Comparison of ENCODE assay signal across 32 mouse cellular contexts in genomic region chr2:35957471-35958140, GRCm38 (mm10). TPM values are rescaled to one million over a fixed set of nuclear protein-coding genes. Genes with fewer than 3 reads are reported as not detected.
A peak's percentile ranks its signal among the peaks of the same experiment; 100 is the strongest.
DNase-seq lines count a peak whose midpoint lies in the region; ATAC-seq and TF ChIP-seq lines count a peak whose summit lies in the region.
"Had no signal": no experiment of that assay in that cellular context is flagged by ENCODE, and none has a peak within 500 bp of the region (broad histone marks: within the 10 kb centered on the region; RNA-seq: fewer than 3 reads in every experiment).

No protein-coding gene starts in this region.

- no peaks in the 10 kb centered on the region for H3K27me3 ChIP-seq in liver, adult 2 months (ENCODE audit: control insufficient read depth, insufficient read depth, low read length)
- no peaks in the 10 kb centered on the region for H3K27me3 ChIP-seq in hindbrain, embryonic 14.5 days (ENCODE audit: control insufficient read depth, insufficient read depth, low read length)
- no peaks in the 10 kb centered on the region for H3K27me3 ChIP-seq in limb, embryonic 11.5 days (ENCODE audit: control insufficient read depth, insufficient read depth, low read length)
- no peaks in the 10 kb centered on the region for H3K27me3 ChIP-seq in liver, postnatal 0 days (ENCODE audit: insufficient read depth, low read length)
- H3K27me3 ChIP-seq: embryonic facial prominence, embryonic 12.5 days; kidney, embryonic 15.5 days; neural tube, embryonic 12.5 days; Patski had no signal

- ATAC-seq in hindbrain, embryonic 14.5 days (ENCODE audit: low FRiP score), result no peak
- ATAC-seq in limb, embryonic 11.5 days (ENCODE audit: insufficient number of reproducible peaks, low FRiP score, low TSS enrichment, low read depth), result peak; percentile 39; the same call in 1 of the 2 replicates
- ATAC-seq in liver, postnatal 0 days, result peak; percentile 85
- ATAC-seq: forebrain, embryonic 14.5 days; inflammation-experienced regulatory T-cells, adult 6 months; lung, postnatal 0 days; Patski had no signal

- no peaks in the 10 kb centered on the region for H3K36me3 ChIP-seq in liver, adult 2 months (ENCODE audit: control insufficient read depth, insufficient read depth, low read length)
- H3K36me3 ChIP-seq in hindbrain, embryonic 14.5 days (replicated peaks; ENCODE audit: control insufficient read depth, insufficient read depth), result no peaks in the 10 kb centered on the region
- no peaks in the 10 kb centered on the region for H3K36me3 ChIP-seq in limb, embryonic 11.5 days (ENCODE audit: control insufficient read depth, insufficient read depth, low read length)
- H3K36me3 ChIP-seq in liver, postnatal 0 days (replicated peaks; ENCODE audit: insufficient read depth, low read length), result no peaks in the 10 kb centered on the region
- H3K36me3 ChIP-seq: embryonic facial prominence, embryonic 12.5 days; heart, embryonic 10.5 days; heart, embryonic 15.5 days; kidney, embryonic 15.5 days; neural tube, embryonic 12.5 days had no signal

- H3K9me3 ChIP-seq in hindbrain, embryonic 14.5 days (ENCODE audit: control insufficient read depth, low read length), result no peaks in the 10 kb centered on the region
- H3K9me3 ChIP-seq in limb, embryonic 11.5 days (ENCODE audit: control insufficient read depth, low read length), result no peaks in the 10 kb centered on the region
- H3K9me3 ChIP-seq in liver, postnatal 0 days (ENCODE audit: low read length), result no peaks in the 10 kb centered on the region
- H3K9me3 ChIP-seq: embryonic facial prominence, embryonic 12.5 days; heart, embryonic 10.5 days; heart, embryonic 15.5 days; kidney, embryonic 15.5 days; megakaryocyte, embryonic 14.5 days; neural tube, embryonic 12.5 days had no signal

- no peaks in the 10 kb centered on the region for H3K79me2 ChIP-seq in liver, adult 2 months (ENCODE audit: control insufficient read depth, insufficient read depth, low read length)

- TF ChIP-seq POLR2A in liver, adult 2 months (IDR thresholded peaks at IDR 0.05; ENCODE audit: extremely low read depth, insufficient read depth, low read length), result no peak

- no peak overlapping the region for H3K4me3 ChIP-seq in liver, adult 2 months (ENCODE audit: insufficient read depth, low read depth, low read length)
- no peak overlapping the region for H3K4me3 ChIP-seq in hindbrain, embryonic 14.5 days (replicated peaks; ENCODE audit: low read length)
- H3K4me3 ChIP-seq in limb, embryonic 11.5 days (ENCODE audit: low read depth, low read length), result no peak overlapping the region
- H3K4me3 ChIP-seq in liver, postnatal 0 days (ENCODE audit: low read depth, low read length), result no peak overlapping the region
- H3K4me3 ChIP-seq: embryonic facial prominence, embryonic 12.5 days; heart, embryonic 10.5 days; heart, embryonic 15.5 days; kidney, embryonic 15.5 days; layer of hippocampus, adult 2 months; megakaryocyte, embryonic 14.5 days; myocyte; neural tube, embryonic 12.5 days had no signal

- no peak overlapping the region for H3K9ac ChIP-seq in liver, adult 2 months (ENCODE audit: low read depth, low read length)
- H3K9ac ChIP-seq in hindbrain, embryonic 14.5 days, result no peak overlapping the region
- H3K9ac ChIP-seq in limb, embryonic 11.5 days (ENCODE audit: low read length), result no peak overlapping the region
- H3K9ac ChIP-seq in liver, postnatal 0 days (replicated peaks), result no peak overlapping the region
- H3K9ac ChIP-seq: embryonic facial prominence, embryonic 12.5 days; heart, embryonic 15.5 days; kidney, embryonic 15.5 days; neural tube, embryonic 12.5 days had no signal

- no peak for TF ChIP-seq EP300 in liver, postnatal 0 days (IDR thresholded peaks at IDR 0.05; ENCODE audit: low read depth)

- 29% methylated on average over 7 of the region's 7 CpGs for WGBS in liver, adult 2 months
- WGBS in hindbrain, embryonic 14.5 days, result 68% methylated on average over 7 of the region's 7 CpGs
- WGBS in limb, embryonic 11.5 days, result 56% methylated on average over 7 of the region's 7 CpGs
- 52% methylated on average over 7 of the region's 7 CpGs for WGBS in liver, postnatal 0 days (ENCODE audit: insufficient replicate concordance)

- H3K4me2 ChIP-seq in hindbrain, embryonic 14.5 days (replicated peaks), result no peak overlapping the region
- H3K4me2 ChIP-seq in limb, embryonic 11.5 days (ENCODE audit: low read depth, severe bottlenecking), result no peak overlapping the region
- no peak overlapping the region for H3K4me2 ChIP-seq in liver, postnatal 0 days (ENCODE audit: low read depth, low read length)
- H3K4me2 ChIP-seq: embryonic facial prominence, embryonic 12.5 days; heart, embryonic 15.5 days; kidney, embryonic 15.5 days; neural tube, embryonic 12.5 days had no signal

- peak; percentile 20 for DNase-seq in liver, adult 2 months (ENCODE audit: extremely low read depth, low read depth, low spot score)
- DNase-seq in liver, result no peak
- DNase-seq in hindbrain, embryonic 14.5 days (ENCODE audit: low spot score), result no peak
- no peak for DNase-seq in limb, embryonic 11.5 days (ENCODE audit: low spot score)
- peak; percentile 39 for DNase-seq in liver, postnatal 0 days
- DNase-seq in retina, postnatal 1 day, result no peak
- DNase-seq in adrenal gland, adult 18-20 months (ENCODE audit: low spot score in 2 of 2), result no peak
- DNase-seq: adrenal gland, postnatal 14 days; cerebellum, adult 11 months; cerebellum, adult 9-10 months; embryo, embryonic 11 days; gastrocnemius, postnatal 25 days; heart, adult 11 months; kidney, adult 11 months; kidney, postnatal 36 days; left cerebral cortex, postnatal 4 days; lung, adult 18-20 months; lung, postnatal 4 days; thymus, adult 2 months; thymus, postnatal 36 days had no signal

- no peak overlapping the region for H3K27ac ChIP-seq in liver, adult 2 months (replicated peaks; ENCODE audit: insufficient read depth, low read depth, low read length)
- 0 out of 2 replicates have a peak overlapping the region, but pooled peaks have one; percentile 5 for H3K27ac ChIP-seq in hindbrain, embryonic 14.5 days
- H3K27ac ChIP-seq in limb, embryonic 11.5 days (replicated peaks; ENCODE audit: low read depth, low read length), result no peak overlapping the region
- no peak overlapping the region for H3K27ac ChIP-seq in liver, postnatal 0 days (ENCODE audit: low read depth)
- H3K27ac ChIP-seq: embryonic facial prominence, embryonic 12.5 days; heart, embryonic 10.5 days; heart, embryonic 15.5 days; kidney, embryonic 15.5 days; layer of hippocampus, adult 2 months; neural tube, embryonic 12.5 days had no signal

- no peaks in the 10 kb centered on the region for H3K4me1 ChIP-seq in liver, adult 2 months (ENCODE audit: control insufficient read depth, insufficient read depth, low read length)
- H3K4me1 ChIP-seq in hindbrain, embryonic 14.5 days (replicated peaks; ENCODE audit: control insufficient read depth, insufficient read depth, low read length), result peaks cover 7% of the 10 kb centered on the region
- 0 out of 2 replicates have a peak, but pooled peaks cover 4% of the 10 kb centered on the region for H3K4me1 ChIP-seq in limb, embryonic 11.5 days (ENCODE audit: control insufficient read depth, insufficient read depth, low read length)
- no peaks in the 10 kb centered on the region for H3K4me1 ChIP-seq in liver, postnatal 0 days (ENCODE audit: insufficient read depth)
- H3K4me1 ChIP-seq: embryonic facial prominence, embryonic 12.5 days; heart, embryonic 15.5 days; kidney, embryonic 15.5 days had no signal

- TF ChIP-seq CTCF in liver, adult 2 months (IDR thresholded peaks at IDR 0.05; ENCODE audit: low read depth, low read length), result no peak
- TF ChIP-seq CTCF in liver, postnatal 0 days (IDR thresholded peaks at IDR 0.05; ENCODE audit: low read depth), result no peak

RNA-seq across cellular contexts. Expression of gene Ttll11, which starts 22.1 kb away (rescaled TPM):
- 0.07 and 0.09 TPM in 2 replicates for total RNA-seq in liver, adult 2 months (2014; rRNA removed)
- polyA plus RNA-seq in liver, adult 2 months (2012; rRNA removed), result 0.15 and 0.55 TPM in 2 replicates
- 6.6 and 7.9 TPM in 2 replicates for polyA plus RNA-seq in hindbrain, embryonic 14.5 days (2014; fragmentation: Nextera tagmentation; extraction: Ambion mirVana)
- polyA plus RNA-seq in limb, embryonic 11.5 days (2014; fragmentation: Nextera tagmentation; extraction: Ambion mirVana), result 0.74 and 0.97 TPM in 2 replicates
- 1.1 and 1.7 TPM in 2 replicates for polyA plus RNA-seq in liver, postnatal 0 days (2015; fragmentation: Nextera tagmentation; extraction: Ambion mirVana)
- total RNA-seq in adrenal gland, adult 18-20 months (2021), result 1 to 10 TPM; 2.2 to 5.7 TPM
- polyA plus RNA-seq: inflammation-experienced regulatory T-cells, adult 6 months had no signal

Comparison
In these comparisons a context has a peak if more than half of its experiments do, and no peak if none do; other contexts are left out.
1. DNase-seq: peak in liver, adult 2 months (single experiment) and liver, postnatal 0 days (single experiment); none in liver (single experiment), hindbrain, embryonic 14.5 days (single experiment), limb, embryonic 11.5 days (single experiment), retina, postnatal 1 day (single experiment) and adrenal gland, adult 18-20 months (0 of 2).